Mouse (Mus musculus) ES-E14 (cell line): ENCODE data around the gene Abhd16a.

Source experiments
- HCFC1 ChIP-seq: IDR thresholded peaks from 2 replicates; pipeline ENCODE4 v1.6.1; 2012; ENCODE audit warnings: low read length, inconsistent platforms, borderline replicate concordance; ENCODE audit not compliant: insufficient read depth
- ZNF384 ChIP-seq: IDR thresholded peaks from 2 replicates; pipeline ENCODE4 v1.6.1; 2012; ENCODE audit warnings: low read depth, low read length, inconsistent platforms

DNA sequence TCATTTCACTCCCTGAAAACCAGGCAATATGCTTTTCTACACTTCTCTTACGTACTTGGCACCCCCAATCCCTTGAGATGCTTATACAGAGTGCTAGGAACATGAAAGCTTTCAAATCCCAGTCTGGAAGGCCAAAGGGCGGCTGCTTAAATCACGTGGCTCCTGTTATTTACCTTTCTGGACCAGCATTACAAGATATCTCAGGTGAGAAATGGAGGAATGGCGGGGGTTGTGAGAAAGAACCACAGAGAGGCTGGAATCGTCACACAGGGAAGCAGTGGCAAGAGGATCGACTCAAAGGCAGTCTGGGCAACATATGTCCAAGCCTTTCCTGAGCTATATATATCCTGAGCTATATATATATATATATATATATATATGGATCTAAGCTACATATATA lies 36.5 kb downstream of the Abhd16a start:
- TF ChIP-seq ZNF384: no peak
- TF ChIP-seq HCFC1: no peak
